Mouse (Mus musculus): Measurements from ENCODE around the gene Nelfcd.

- TF ChIP-seq HCFC1 (IDR thresholded peaks at IDR 0.05; ENCODE audit: borderline replicate concordance, insufficient read depth, low read length) (no peak), ZNF384 (IDR thresholded peaks at IDR 0.05; ENCODE audit: low read depth, low read length) (no peak), CHD2 (IDR thresholded peaks at IDR 0.05; ENCODE audit: low read depth, low read length) (no peak)
Observed at GRCm38 (mm10) chr2:174450353-174450752, 34.7 kb downstream of the Nelfcd start, which contains the start of gene Tubb1.

Measured in ES-E14 (cell line).